Mouse (Mus musculus) lung, adult 2 months (tissue): Measurements from ENCODE around the gene Clns1a.

Experiments used
- CTCF ChIP-seq: fragments of 200-500 bp; IDR thresholded peaks from 2 replicates; pipeline ENCODE4 v1.5.1; 2011; ENCODE audit warnings: mild to moderate bottlenecking, low read length, control low read depth; ENCODE audit not compliant: insufficient read depth
- POLR2A ChIP-seq: fragments of 200-500 bp; IDR thresholded peaks from 2 replicates; pipeline ENCODE4 v1.6.1; 2011; ENCODE audit warnings: low read depth, mild to moderate bottlenecking, control low read depth, low read length, borderline replicate concordance; ENCODE audit errors: extremely low read depth

DNA sequence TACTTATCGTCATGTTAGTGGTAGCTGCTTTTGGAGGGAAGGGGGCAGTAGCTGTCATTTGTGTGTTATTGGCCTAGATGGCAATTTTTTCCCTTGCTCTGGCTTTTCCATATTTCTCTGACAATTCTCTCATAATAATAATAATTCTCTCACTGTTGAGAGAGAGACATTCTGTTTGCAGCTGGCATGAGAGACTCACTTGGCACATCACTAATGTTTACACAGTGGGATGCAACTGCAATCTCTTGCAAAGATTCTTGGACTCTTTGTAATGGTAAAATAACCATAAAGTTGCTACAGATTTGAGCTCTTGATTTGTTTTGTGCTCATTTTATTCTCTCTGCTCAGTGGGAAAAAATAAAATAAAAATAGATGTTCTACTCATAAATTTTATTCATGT is 20.9 kb downstream of the Clns1a start:
- TF ChIP-seq POLR2A (no peak), CTCF (no peak)
